Mouse (Mus musculus): ENCODE data around the gene Tmem86b. TPM values are rescaled to one million over a fixed set of nuclear protein-coding genes. Genes with fewer than 3 reads are reported as not detected.

The Tmem86b gene
- 25.7 and 26.1 TPM in 2 replicates for polyA plus RNA-seq (2016; fragmentation: Nextera tagmentation; extraction: Ambion mirVana)

DNA sequence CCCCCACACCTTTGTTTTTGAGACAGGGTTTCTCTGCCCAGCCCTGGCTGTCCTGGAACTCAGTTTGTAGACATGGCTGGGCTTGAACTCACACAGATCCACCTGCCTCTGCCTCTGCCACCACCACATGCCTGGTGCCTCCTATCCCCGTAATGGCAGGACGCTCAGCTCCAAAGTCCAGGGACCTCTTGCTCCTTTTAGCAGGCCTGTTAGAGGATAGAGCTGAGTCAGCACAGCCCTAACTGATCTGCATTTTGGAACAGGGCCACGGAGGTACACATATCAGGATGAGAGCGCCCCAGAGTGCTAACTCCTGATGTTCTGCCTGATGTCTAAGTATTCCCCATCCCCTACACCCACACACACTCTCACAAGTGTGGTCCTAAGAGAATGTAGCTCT lies at the start of gene Tmem86b:
Gene Tmem86b (minus strand): TSS at position 392 of the 400 bp plus-strand sequence.
- H3K27me3 ChIP-seq (replicated peaks): no peaks in the 10 kb centered on the region
- peak within 1 kb of the TSS; percentile 63 for H3K4me3 ChIP-seq
- H3K9ac ChIP-seq: peak within 1 kb of the TSS; percentile 85; the same call in 1 of the 2 replicates
- peak within 1 kb of the TSS; percentile 98 for H3K27ac ChIP-seq
- H3K4me2 ChIP-seq: peak within 1 kb of the TSS; percentile 75
- H3K9me3 ChIP-seq (replicated peaks): no peaks in the 10 kb centered on the region
- WGBS (ENCODE audit: insufficient replicate concordance): 42% methylated on average over 4 of the region's 4 CpGs
- peaks cover 85% of the 10 kb centered on the region for H3K36me3 ChIP-seq
- peaks cover 74% of the 10 kb centered on the region for H3K4me1 ChIP-seq
- ATAC-seq: peak; percentile 50

DNA sequence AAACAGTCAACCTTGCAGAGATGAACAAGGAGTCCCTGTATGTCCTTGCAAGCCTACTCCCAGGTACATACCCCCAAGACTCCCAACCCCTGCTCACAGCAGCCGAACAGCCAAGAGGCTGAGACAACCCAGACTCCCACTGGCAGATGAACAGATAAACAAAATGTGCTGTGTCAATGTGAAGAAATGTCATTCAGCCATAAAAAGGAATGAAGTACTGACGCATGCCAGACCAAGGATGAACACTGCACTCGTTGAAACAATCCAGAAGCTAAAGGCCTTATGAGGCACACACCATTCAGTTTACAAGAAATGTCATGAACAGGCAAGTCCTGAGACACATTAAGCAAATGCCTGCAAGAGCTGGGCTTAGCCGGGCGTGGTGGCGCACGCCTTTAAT lies 44.0 kb upstream of the Tmem86b start:
- Histone ChIP-seq H3K27ac (peak overlapping the region; percentile 45; the same call in 1 of the 2 replicates), H3K9me3 (replicated peaks) (no peaks in the 10 kb centered on the region), H3K4me1 (peaks cover 45% of the 10 kb centered on the region), H3K4me2 (no peak overlapping the region), H3K27me3 (replicated peaks) (no peaks in the 10 kb centered on the region), H3K4me3 (no peak overlapping the region), H3K36me3 (peaks cover 82% of the 10 kb centered on the region), H3K9ac (no peak overlapping the region)
- no peak for ATAC-seq
- WGBS (ENCODE audit: insufficient replicate concordance): 78% methylated on average over 7 of the region's 7 CpGs

DNA sequence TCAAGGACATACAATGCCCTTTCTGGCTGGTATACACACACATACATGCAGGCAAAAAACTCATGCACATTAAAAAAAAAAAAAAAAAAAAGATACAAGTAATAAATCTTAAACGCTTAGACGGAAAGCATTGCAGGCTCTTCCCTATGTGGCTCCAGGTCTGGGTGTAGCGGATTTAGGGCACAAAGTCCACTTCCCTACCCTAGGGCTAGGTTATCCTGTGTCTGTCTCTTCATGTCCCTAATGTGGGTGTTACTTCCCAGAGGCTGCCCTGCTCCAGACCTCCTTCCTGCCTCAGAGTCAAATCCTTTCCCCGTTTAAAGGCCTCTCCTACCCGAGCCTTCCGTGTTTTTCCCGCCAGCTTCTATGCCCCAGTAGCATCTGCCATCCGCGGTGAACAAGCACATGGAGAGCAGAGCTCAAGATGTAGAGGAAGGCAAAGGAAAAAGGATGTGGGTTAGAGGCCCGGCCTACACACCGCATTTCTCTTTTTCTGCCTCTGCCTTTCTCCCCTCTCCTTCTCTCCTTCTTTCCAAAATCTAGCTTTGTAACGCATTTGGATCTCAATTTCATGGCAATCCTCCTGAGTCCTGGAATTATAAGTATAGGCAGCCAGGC lies 43.0 kb upstream of the Tmem86b start:
- ATAC-seq: no peak
- Histone ChIP-seq H3K9me3 (replicated peaks) (no peaks in the 10 kb centered on the region), H3K4me2 (no peak overlapping the region), H3K36me3 (peaks cover 81% of the 10 kb centered on the region), H3K4me3 (no peak overlapping the region), H3K4me1 (peaks cover 52% of the 10 kb centered on the region), H3K9ac (no peak overlapping the region), H3K27ac (peak overlapping the region; percentile 45; the same call in 1 of the 2 replicates), H3K27me3 (replicated peaks) (no peaks in the 10 kb centered on the region)
- 80% methylated on average over 12 of the region's 12 CpGs for WGBS (ENCODE audit: insufficient replicate concordance)

- peak overlapping the region; percentile 87; the same call in 1 of the 2 replicates for H3K27ac ChIP-seq
- no peak overlapping the region for H3K4me3 ChIP-seq
- H3K4me1 ChIP-seq: peaks cover 62% of the 10 kb centered on the region
- H3K9me3 ChIP-seq (replicated peaks): no peaks in the 10 kb centered on the region
- 0 out of 2 replicates have a peak overlapping the region, but pooled peaks have one; percentile 22 for H3K9ac ChIP-seq
- 79% methylated on average over 4 of the region's 4 CpGs for WGBS (ENCODE audit: insufficient replicate concordance)
- no peaks in the 10 kb centered on the region for H3K27me3 ChIP-seq (replicated peaks)
- H3K36me3 ChIP-seq: peaks cover 86% of the 10 kb centered on the region
- ATAC-seq: no peak
- H3K4me2 ChIP-seq: no peak overlapping the region
Observed at GRCm38 (mm10) chr7:4671956-4672355, 40.7 kb upstream of the Tmem86b start.

DNA sequence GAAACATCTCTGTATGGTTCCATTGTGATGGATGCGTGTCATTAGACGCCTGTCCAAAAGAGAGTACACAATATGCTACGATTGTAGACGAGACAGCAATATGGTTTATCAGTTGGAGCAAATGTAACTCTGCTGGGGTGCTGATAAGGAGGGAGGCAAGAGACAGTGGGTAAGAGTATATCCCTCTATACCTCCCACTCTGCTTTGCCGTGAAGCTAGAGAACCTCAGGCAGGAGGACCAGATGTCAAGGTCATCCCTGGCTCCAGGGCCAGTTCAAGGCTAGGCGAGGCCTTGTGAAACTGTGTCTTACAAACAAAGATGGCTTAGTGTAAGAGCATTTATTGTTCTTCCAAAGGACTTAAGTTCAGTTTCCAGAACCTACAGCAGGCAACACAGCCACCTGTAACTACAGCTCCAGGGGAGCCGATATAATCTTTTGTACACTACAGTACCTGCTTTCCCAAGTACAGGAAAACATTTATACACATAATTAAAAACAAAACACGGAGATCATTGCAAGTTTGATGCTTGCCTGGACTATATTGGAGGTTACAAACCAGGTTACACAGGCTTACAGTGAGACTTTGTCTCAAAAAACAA lies 39.5 kb upstream of the Tmem86b start:
- peak overlapping the region; percentile 87 for H3K27ac ChIP-seq
- ATAC-seq: peak; percentile 99
- no peaks in the 10 kb centered on the region for H3K9me3 ChIP-seq (replicated peaks)
- peaks cover 85% of the 10 kb centered on the region for H3K36me3 ChIP-seq
- no peaks in the 10 kb centered on the region for H3K27me3 ChIP-seq (replicated peaks)
- H3K9ac ChIP-seq: peak overlapping the region; percentile 51
- peaks cover 57% of the 10 kb centered on the region for H3K4me1 ChIP-seq
- 38% methylated on average over 8 of the region's 8 CpGs for WGBS (ENCODE audit: insufficient replicate concordance)
- H3K4me2 ChIP-seq: peak overlapping the region; percentile 55
- peak overlapping the region; percentile 14; the same call in 1 of the 2 replicates for H3K4me3 ChIP-seq

- Histone ChIP-seq H3K27me3 (replicated peaks) (no peaks in the 10 kb centered on the region), H3K4me1 (peaks cover 42% of the 10 kb centered on the region), H3K36me3 (peaks cover 78% of the 10 kb centered on the region), H3K4me3 (no peak overlapping the region), H3K4me2 (no peak overlapping the region), H3K27ac (no peak overlapping the region), H3K9me3 (replicated peaks) (no peaks in the 10 kb centered on the region), H3K9ac (no peak overlapping the region)
- WGBS (ENCODE audit: insufficient replicate concordance): 85% methylated on average over 9 of the region's 9 CpGs
- ATAC-seq: no peak
Observed at GRCm38 (mm10) chr7:4669156-4669555, 37.9 kb upstream of the Tmem86b start.

- ATAC-seq: no peak
- Histone ChIP-seq H3K27ac (peak overlapping the region; percentile 13; the same call in 1 of the 2 replicates), H3K27me3 (replicated peaks) (no peaks in the 10 kb centered on the region), H3K4me2 (no peak overlapping the region), H3K9me3 (replicated peaks) (no peaks in the 10 kb centered on the region), H3K36me3 (peaks cover 77% of the 10 kb centered on the region), H3K9ac (no peak overlapping the region), H3K4me1 (peaks cover 42% of the 10 kb centered on the region), H3K4me3 (no peak overlapping the region)
- WGBS (ENCODE audit: insufficient replicate concordance): 92% methylated on average over 8 of the region's 8 CpGs
Observed at GRCm38 (mm10) chr7:4668506-4668905, 37.3 kb upstream of the Tmem86b start.

- no peak for ATAC-seq
- WGBS (ENCODE audit: insufficient replicate concordance): 87% methylated on average over 5 of the region's 5 CpGs
- H3K4me1 ChIP-seq: peaks cover 39% of the 10 kb centered on the region
- H3K4me2 ChIP-seq: no peak overlapping the region
- no peaks in the 10 kb centered on the region for H3K9me3 ChIP-seq (replicated peaks)
- no peak overlapping the region for H3K27ac ChIP-seq
- peaks cover 77% of the 10 kb centered on the region for H3K36me3 ChIP-seq
- no peak overlapping the region for H3K9ac ChIP-seq
- H3K4me3 ChIP-seq: no peak overlapping the region
- H3K27me3 ChIP-seq (replicated peaks): no peaks in the 10 kb centered on the region
Observed at GRCm38 (mm10) chr7:4666871-4667270, 35.6 kb upstream of the Tmem86b start.

- H3K27me3 ChIP-seq (replicated peaks): no peaks in the 10 kb centered on the region
- H3K4me3 ChIP-seq: no peak overlapping the region
- peaks cover 63% of the 10 kb centered on the region for H3K36me3 ChIP-seq
- 78% methylated on average over 2 of the region's 2 CpGs for WGBS (ENCODE audit: insufficient replicate concordance)
- H3K27ac ChIP-seq: 0 out of 2 replicates have a peak overlapping the region, but pooled peaks have one; percentile 7
- ATAC-seq: no peak
- no peaks in the 10 kb centered on the region for H3K9me3 ChIP-seq (replicated peaks)
- no peak overlapping the region for H3K9ac ChIP-seq
- peaks cover 29% of the 10 kb centered on the region for H3K4me1 ChIP-seq
- no peak overlapping the region for H3K4me2 ChIP-seq
Observed at GRCm38 (mm10) chr7:4663742-4664141, 32.5 kb upstream of the Tmem86b start.

- Histone ChIP-seq H3K9me3 (replicated peaks) (no peaks in the 10 kb centered on the region), H3K36me3 (peaks cover 58% of the 10 kb centered on the region), H3K4me2 (no peak overlapping the region), H3K4me1 (peaks cover 24% of the 10 kb centered on the region), H3K9ac (no peak overlapping the region), H3K4me3 (no peak overlapping the region), H3K27ac (0 out of 2 replicates have a peak overlapping the region, but pooled peaks have one; percentile 7), H3K27me3 (replicated peaks) (no peaks in the 10 kb centered on the region)
- WGBS (ENCODE audit: insufficient replicate concordance): 77% methylated on average over 8 of the region's 8 CpGs
- no peak for ATAC-seq
Observed at GRCm38 (mm10) chr7:4663179-4663578, 32.0 kb upstream of the Tmem86b start.

DNA sequence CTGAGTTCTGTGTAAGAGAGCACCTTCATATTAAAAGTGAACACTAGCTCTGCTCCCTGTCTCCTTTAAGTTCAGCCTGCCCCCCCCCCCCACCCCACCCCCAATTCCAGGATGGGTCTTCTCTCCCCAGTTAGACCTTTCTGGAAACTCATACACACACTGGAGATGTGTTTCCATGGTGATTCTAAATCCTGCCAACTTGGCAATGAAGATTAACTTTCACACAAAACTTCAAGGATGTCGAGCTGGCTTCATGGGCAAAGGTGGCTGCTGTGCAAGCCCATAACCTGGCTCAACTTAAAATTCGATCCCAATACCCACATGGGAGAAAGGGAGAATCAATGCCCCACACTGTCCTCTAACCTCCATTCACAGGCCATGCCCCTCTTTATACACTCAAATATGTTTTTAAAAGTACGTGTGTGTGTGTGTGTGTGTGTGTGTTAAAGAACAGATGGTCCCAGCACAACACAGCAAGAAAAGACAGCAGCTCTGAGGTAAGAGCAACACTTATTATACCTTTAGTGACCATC lies 28.8 kb upstream of the Tmem86b start:
- peak overlapping the region; percentile 77 for H3K9ac ChIP-seq
- peak overlapping the region; percentile 88 for H3K4me3 ChIP-seq
- WGBS (ENCODE audit: insufficient replicate concordance): 68% methylated on average over 3 of the region's 3 CpGs
- H3K27me3 ChIP-seq (replicated peaks): no peaks in the 10 kb centered on the region
- H3K4me1 ChIP-seq: peaks cover 50% of the 10 kb centered on the region
- no peaks in the 10 kb centered on the region for H3K9me3 ChIP-seq (replicated peaks)
- peak overlapping the region; percentile 90 for H3K27ac ChIP-seq
- ATAC-seq: no peak
- peaks cover 42% of the 10 kb centered on the region for H3K36me3 ChIP-seq
- peak overlapping the region; percentile 90 for H3K4me2 ChIP-seq

DNA sequence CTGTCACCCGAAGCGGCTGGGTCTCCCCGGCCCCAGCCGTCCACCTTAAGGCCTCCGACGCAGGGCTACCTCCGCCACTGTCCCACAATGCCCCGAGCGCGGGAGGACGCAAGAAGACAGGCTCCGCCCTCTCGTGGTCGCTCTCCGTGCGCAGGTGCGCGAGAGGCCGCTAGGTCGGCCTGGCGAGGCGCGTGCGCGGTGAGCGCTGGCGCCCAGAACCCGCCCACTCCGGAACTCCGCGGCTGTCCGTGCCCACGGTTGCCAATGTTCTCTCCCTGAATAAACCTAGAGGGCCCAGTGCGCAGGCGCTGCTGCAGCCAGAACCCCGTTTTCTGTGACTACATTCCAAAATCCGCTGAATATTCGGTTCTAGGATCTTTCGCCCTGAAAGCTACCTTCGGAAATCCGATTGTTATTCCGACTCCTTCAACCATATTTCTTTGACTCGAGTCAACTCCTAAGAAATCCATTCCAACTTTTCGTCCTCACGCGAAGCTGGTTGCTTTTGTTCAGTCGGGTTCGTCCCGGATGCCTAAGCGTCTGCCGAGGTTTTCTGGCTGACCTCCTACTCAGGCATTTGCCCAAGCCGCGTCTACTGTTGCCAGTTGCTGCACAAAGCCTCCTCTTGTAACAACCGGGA lies 27.8 kb upstream of the Tmem86b start, which contains the start of gene Ppp6r1:
Gene Ppp6r1 (minus strand): TSS at position 108 of the 640 bp plus-strand sequence.
- under 1% methylated on average over 54 of the region's 54 CpGs for WGBS (ENCODE audit: insufficient replicate concordance)
- Histone ChIP-seq H3K27ac (peak within 1 kb of the TSS; percentile 90), H3K27me3 (replicated peaks) (no peaks in the 10 kb centered on the region), H3K4me3 (peak within 1 kb of the TSS; percentile 88), H3K9ac (peak within 1 kb of the TSS; percentile 97), H3K4me1 (peaks cover 60% of the 10 kb centered on the region), H3K9me3 (replicated peaks) (no peaks in the 10 kb centered on the region), H3K4me2 (peak within 1 kb of the TSS; percentile 90), H3K36me3 (peaks cover 39% of the 10 kb centered on the region)
- ATAC-seq: peak; percentile 97

Data from liver, embryonic 12.5 days (tissue).